Mouse (Mus musculus): ENCODE measurements around the gene Got2. TPM values are rescaled to one million over a fixed set of nuclear protein-coding genes. Genes with fewer than 3 reads are reported as not detected.
A peak's percentile ranks its signal among the peaks of the same experiment; 100 is the strongest.

Gene Got2
- total RNA-seq (2021), result 100 to 1,000 TPM; 239 to 242 TPM
- long read RNA-seq, experiment 1, transcript Got2-201 (10 exons, 2,530 nt), result major isoform, 42 of 107 reads
- long read RNA-seq, experiment 1, partial matches to known transcripts, result 14 of 107 reads
- long read RNA-seq, experiment 1, other reads (novel, unspliced or antisense), result 50 of 107 reads
- long read RNA-seq, experiment 2, transcript Got2-201 (10 exons, 2,530 nt), result major isoform, 28 of 74 reads
- long read RNA-seq, experiment 2, partial matches to known transcripts, result 4 of 74 reads
- long read RNA-seq, experiment 2, other reads (novel, unspliced or antisense), result 41 of 74 reads

- peak; percentile 89 to 90 for DNase-seq (ENCODE audit: low spot score in 2 of 2)
Observed at GRCm38 (mm10) chr8:95888285-95889136, at the start of gene Got2. Gene Got2, minus strand, starts transcription at chr8:95888547.

DNA sequence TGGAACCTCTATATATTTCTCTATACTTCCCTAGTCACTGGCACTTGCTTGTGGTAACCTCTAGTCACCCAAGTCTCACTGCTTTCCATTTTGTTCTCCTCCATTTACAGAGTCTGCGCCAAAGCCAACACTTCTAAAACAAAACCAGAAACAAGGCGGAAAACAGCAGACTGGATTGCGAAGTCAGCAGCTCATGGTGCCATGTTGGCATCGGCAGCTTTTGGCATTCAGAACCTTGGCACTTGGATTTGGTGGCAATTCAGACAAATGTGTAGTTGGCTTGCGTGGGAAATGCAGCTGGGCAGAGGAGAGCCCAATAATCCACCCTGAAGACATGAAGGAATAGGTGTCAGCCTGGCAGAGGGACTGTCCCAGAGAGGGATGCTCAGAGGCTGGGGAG lies 44.5 kb upstream of the Got2 start:
- DNase-seq (ENCODE audit: low spot score in 2 of 2), result no peak
- intact Hi-C loops (cut with DNase I), result no loop called here

More at GRCm38 (mm10) chr8:95888285-95889136, at the start of gene Got2:
- intact Hi-C loops (cut with DNase I), result no loop called here

GRCm38 (mm10) chr8:95929821-95930220 lies 41.5 kb upstream of the Got2 start:
- DNase-seq (ENCODE audit: low spot score in 2 of 2), result no peak
- intact Hi-C loops (cut with DNase I), result no loop called here

DNA sequence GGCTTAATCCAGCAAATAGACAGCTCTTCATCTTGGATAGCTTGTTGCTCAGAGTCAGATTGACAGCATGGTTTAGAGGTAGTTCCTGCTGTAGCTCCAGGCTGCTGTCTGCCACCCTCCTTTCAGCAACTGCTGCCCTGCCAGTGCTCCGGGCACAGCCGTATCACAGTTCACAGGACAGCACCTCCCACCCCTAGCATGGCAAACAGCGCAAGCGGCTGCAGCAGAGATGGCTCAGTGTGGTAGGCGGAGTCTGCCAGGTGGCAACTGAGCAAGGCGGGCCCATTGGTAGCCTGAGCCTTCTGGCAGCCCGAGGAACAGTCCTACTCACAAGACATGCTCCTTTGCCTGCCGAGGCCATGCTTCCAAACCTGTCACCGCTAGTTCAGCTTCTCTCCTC lies 27.8 kb upstream of the Got2 start:
- DNase-seq (ENCODE audit: low spot score in 2 of 2), result no peak
- intact Hi-C loops (cut with DNase I), result loop anchor here (10.0 kb wide), 2 partner anchors 81 to 141 kb away; no protein-coding TSS in a partner anchor

DNA sequence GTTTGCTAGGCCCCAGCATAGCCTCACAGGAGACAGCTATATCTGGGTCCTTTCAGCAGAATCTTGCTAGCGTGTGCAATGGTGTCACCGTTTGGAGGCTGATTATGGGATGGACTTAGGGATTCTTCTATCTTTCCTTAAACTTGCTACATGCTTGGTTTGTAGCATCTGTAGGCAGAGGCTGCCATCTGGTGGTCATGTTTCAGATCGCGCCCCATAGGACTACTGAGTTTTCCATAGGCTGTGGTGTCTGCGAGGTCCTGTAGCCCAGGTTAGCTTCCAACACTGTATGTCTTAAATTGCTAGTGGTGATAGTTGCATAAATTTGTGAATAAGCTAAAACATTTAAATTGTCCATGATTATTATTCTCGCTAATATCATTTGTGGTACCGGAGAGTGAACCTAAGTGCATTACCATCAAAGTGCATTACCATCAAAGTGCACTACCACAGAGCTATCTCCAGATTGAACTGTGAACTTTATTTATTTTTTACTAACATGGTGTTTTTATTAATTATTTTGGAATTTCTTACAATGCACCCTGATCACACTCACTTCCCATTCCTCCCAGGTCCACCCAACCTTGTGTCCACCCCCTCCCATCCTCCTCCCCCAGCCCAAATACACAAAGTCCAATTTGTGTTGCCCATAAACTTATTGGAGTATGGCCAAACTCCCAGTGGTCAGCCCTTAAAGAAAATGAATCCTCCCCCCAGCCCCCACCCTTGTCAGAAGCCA lies 26.7 kb upstream of the Got2 start:
- peak; percentile 85 to 91 for DNase-seq (ENCODE audit: low spot score in 2 of 2)
- intact Hi-C loops (cut with DNase I), result loop anchor here (10.0 kb wide), 2 partner anchors 80 to 140 kb away; no protein-coding TSS in a partner anchor

- DNase-seq (ENCODE audit: low spot score in 2 of 2), result no peak
- intact Hi-C loops (cut with DNase I), result loop anchor here (10.0 kb wide), 2 partner anchors 76 to 136 kb away; no protein-coding TSS in a partner anchor
Observed at GRCm38 (mm10) chr8:95911240-95911639, 22.9 kb upstream of the Got2 start.

DNA sequence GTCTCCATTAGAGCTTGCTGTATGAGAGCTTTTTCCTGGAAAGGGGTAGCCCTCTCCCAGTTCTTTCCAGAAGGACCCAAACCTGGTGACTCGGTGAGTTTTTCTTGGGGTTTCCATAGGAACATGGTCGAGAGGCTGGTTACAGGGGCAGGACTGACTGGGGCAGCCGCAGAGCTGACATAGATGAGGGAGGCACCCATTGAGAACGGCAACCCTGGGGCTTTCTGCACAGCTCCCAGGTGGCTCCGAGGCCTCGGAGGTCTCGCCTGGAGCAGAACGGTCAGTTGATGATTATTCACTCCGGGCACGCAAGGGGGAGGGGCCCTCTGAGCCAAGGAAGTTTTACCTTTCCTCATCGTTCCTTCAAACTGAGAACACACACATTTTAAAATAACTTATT lies 19.5 kb upstream of the Got2 start:
- DNase-seq (ENCODE audit: low spot score in 2 of 2), result no peak
- intact Hi-C loops (cut with DNase I), result no loop called here

- intact Hi-C loops (cut with DNase I), result no loop called here
- no peak for DNase-seq (ENCODE audit: low spot score in 2 of 2)
Observed at GRCm38 (mm10) chr8:95906738-95907137, 18.4 kb upstream of the Got2 start.

- no peak for DNase-seq (ENCODE audit: low spot score in 2 of 2)
- intact Hi-C loops (cut with DNase I), result no loop called here
Observed at GRCm38 (mm10) chr8:95901864-95902263, 13.5 kb upstream of the Got2 start.

- DNase-seq (ENCODE audit: low spot score in 2 of 2), result no peak
- intact Hi-C loops (cut with DNase I), result no loop called here
Observed at GRCm38 (mm10) chr8:95893701-95894100, 5.4 kb upstream of the Got2 start.

DNA sequence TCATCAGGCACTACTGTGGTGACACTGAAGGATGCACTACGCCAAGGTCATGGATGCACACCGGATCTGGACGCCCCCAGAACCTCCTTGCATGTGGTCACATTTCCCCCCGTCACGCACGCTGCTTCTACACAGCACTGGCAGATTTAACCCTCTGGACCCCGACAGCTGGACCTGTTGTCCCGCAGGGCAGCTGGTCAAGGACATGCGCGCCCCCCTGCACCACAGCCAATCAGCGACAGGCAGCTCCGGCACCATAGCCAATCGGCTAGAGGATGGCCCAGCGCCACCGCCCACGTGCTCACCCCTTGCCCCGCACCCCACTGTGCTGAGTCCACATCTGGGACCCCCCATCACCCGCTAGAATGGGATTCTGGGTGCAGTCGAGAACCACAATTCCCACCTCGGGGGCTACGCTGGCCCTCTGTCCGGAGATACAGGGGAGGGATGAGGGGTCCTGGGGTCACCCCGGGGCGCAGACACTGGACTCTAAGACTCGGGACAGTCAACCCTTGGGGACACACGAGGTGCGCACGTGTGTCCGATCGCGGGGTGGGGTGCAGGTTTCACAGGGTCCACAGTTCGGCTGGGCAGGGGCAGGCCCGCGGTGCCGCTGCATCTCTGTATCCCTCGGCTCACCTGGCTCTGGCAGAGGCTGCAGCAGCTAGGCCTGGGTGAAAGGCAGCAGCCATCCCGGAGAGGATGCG lies 616 bp downstream of the Got2 start:
- intact Hi-C loops (cut with DNase I), result no loop called here
- peak; percentile 86 to 87 for DNase-seq (ENCODE audit: low spot score in 2 of 2)

DNA sequence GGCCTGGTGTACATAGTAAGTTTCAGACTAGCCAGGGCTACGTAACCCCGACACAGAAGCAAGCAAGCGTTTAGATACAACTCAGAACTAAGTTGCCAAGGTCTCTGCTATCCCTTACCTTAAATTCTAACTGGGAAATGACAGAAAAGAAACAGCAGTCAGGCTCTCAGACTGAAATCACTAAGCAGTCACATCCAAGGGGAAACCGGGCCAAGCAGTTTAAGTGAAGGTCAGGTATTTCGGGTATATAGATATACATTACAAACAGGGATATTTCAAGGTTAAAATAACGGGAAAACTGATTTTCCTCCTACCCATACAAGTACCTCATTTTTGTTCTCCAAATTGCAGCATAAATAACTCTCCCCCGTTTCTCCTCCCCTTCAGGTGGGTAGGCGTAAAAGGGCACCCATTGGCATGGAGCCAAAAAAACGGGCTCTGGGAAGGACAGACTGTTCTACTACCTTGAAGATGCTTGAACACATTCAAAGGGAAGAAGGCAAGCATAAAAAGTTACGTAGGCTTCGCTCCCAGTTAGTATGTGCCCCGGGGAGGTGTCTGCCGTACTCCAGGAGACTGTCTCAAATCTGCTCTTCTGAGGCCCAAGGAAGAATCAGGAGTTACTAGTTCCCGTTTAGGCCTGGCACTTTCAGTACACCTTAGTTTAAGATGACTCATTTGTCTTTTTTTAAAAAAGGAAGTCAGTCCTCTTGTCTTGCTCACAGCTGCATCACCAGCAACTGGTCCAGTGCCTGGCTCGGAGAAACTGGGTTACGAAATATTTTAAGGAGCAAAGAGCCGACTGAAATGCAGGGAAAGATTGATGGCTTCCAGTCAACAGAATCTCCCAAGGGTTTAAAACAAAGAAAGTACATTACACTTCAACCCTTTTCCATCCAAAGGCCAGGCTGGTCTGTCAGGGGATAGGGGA lies 1.4 kb downstream of the Got2 start:
- intact Hi-C loops (cut with DNase I), result no loop called here
- DNase-seq (ENCODE audit: low spot score in 2 of 2), result peak; percentile 27 to 37

- intact Hi-C loops (cut with DNase I), result no loop called here
- DNase-seq (ENCODE audit: low spot score in 2 of 2), result no peak
Observed at GRCm38 (mm10) chr8:95885966-95886365, 2.4 kb downstream of the Got2 start.

- intact Hi-C loops (cut with DNase I), result no loop called here
- DNase-seq (ENCODE audit: low spot score in 2 of 2), result no peak
Observed at GRCm38 (mm10) chr8:95885271-95885841, 3.0 kb downstream of the Got2 start.

GRCm38 (mm10) chr8:95884491-95884890 lies 3.9 kb downstream of the Got2 start:
- no peak for DNase-seq (ENCODE audit: low spot score in 2 of 2)
- intact Hi-C loops (cut with DNase I), result no loop called here

- intact Hi-C loops (cut with DNase I), result no loop called here
- DNase-seq (ENCODE audit: low spot score in 2 of 2), result no peak
Observed at GRCm38 (mm10) chr8:95882191-95882590, 6.2 kb downstream of the Got2 start.

GRCm38 (mm10) chr8:95881576-95881975 lies 6.8 kb downstream of the Got2 start:
- peak in 1 of 2 experiments; percentile 25 for DNase-seq (ENCODE audit: low spot score in 2 of 2)
- intact Hi-C loops (cut with DNase I), result no loop called here

- no peak for DNase-seq (ENCODE audit: low spot score in 2 of 2)
- intact Hi-C loops (cut with DNase I), result no loop called here
Observed at GRCm38 (mm10) chr8:95879823-95880222, 8.5 kb downstream of the Got2 start.
